Mouse (Mus musculus) megakaryocyte, embryonic 14.5 days (primary cell): ENCODE data around the gene Parva.

ENCODE experiments used
- FLI1 ChIP-seq: IDR thresholded peaks from 2 replicates; pipeline ENCODE4 v1.6.1; 2012; ENCODE audit warnings: low read length, inconsistent platforms, mixed read lengths
- GATA1 ChIP-seq: IDR thresholded peaks from 3 replicates; pipeline ENCODE4 v1.6.1; 2012; ENCODE audit warnings: mixed read lengths, low read length, inconsistent platforms, borderline replicate concordance

GRCm38 (mm10) chr7:112463074-112463473, 35.8 kb downstream of the Parva start:
- TF ChIP-seq GATA1 (no peak), FLI1 (no peak)
